Mouse (Mus musculus) Patski (cell line): Measurements from ENCODE around the gene Zdhhc5. TPM values are rescaled to one million over a fixed set of nuclear protein-coding genes. Genes with fewer than 3 reads are reported as not detected.
"Not testable (repeated sequence)": the region's sequence is repeated elsewhere in the genome, so short reads cannot be mapped to it uniquely, and the experiment has no call there.

Experiments used
- ATAC-seq: fragments of 100-300 bp; one replicate; pipeline ENCODE4 v1.8.0; 2021
- CTCF ChIA-PET: fragments of 350-600 bp; sonication (Branson Sonifier 250); formaldehyde crosslinking; loops from one replicate; lab custom pipeline; 2022; ENCODE audit warnings: inconsistent platforms; lab: Charles Lee
- POLR2A ChIA-PET: fragments of 350-600 bp; sonication (Branson Sonifier 250); formaldehyde crosslinking; loops from one replicate; lab custom pipeline; 2022; ENCODE audit warnings: antibody characterized with exemption, inconsistent platforms; lab: Charles Lee
- DNase-seq: peaks from one replicate; pipeline ENCODE4 v3.0.0-alpha.2; 2011; ENCODE audit warnings: low read depth, low spot score
- H3K27me3 ChIP-seq: fragments of 371-371 bp; one replicate; pipeline ENCODE4 v1.5.1; 2021
- CTCF ChIP-seq: fragments of 100-300 bp; IDR thresholded peaks from one replicate; pipeline ENCODE4 v1.5.1; 2021
- in situ Hi-C: fragments of 300-500 bp; cut with MboI; formaldehyde crosslinking; loops from 3 replicates; pipeline ENCODE4 v1.11.1; 2018; ENCODE audit warnings: low pct_unique_long_range_greater_than_20kb, mixed read lengths
- polyA plus RNA-seq: library from polyadenylated mRNA; unstranded; gene quantifications from one replicate; pipeline ENCODE4 v1.2.3, GENCODE M21; 2021

Gene Zdhhc5
- polyA plus RNA-seq, 1 experiment from 2014 or later = 65.0 TPM

DNA sequence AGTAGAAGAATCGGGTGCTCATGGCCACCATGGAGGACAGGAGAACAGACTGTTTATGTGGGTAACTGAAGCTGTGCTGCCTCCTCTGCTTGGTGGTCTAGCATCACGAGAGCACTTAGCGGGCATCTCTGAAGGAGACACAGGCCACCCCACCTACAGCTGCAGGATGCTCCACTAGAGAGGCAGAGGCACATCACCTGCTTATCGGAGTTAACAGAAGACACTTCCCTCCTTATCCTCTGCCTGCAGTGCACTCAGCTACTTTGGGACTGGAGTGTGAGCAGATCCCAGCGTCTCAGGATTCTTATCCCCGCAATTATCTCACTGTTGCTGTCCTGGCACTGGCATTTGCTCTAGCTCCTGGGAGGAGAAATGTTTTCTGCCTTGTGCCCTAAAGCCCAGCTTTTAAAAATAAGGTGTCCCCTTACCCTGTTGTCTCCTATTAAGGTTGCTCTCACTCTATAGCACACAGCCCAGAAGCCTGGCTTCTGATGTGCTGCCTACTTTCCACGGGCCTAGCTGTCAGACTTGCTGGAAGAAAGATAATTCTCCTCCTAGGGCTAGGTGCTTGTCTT lies 20.5 kb upstream of the Zdhhc5 start:
- ChIA-PET POLR2A (interaction anchor here (1.9 kb wide), 1 partner anchor 14 kb away, joined by 5 read pairs; no protein-coding TSS in a partner anchor), CTCF (interaction anchor here (1.2 to 1.9 kb wide), 2 partner anchors 23 to 118 kb away, joined by 3 to 8 read pairs; no protein-coding TSS in a partner anchor)
- in situ Hi-C loops = loop anchor here (10.0 kb wide), 1 partner anchor 329 kb away; no protein-coding TSS in a partner anchor
- DNase-seq (no peak), ATAC-seq (no peak)
- TF ChIP-seq CTCF = no peak
- no peaks in the 10 kb centered on the region for H3K27me3 ChIP-seq

GRCm38 (mm10) chr2:84734919-84735318 lies 19.9 kb upstream of the Zdhhc5 start:
- TF ChIP-seq CTCF = no peak
- DNase-seq = no peak
- ChIA-PET CTCF (no interaction called here), POLR2A (interaction anchor here (1.4 to 1.9 kb wide), 2 partner anchors 8 to 13 kb away, joined by 3 to 5 read pairs; no protein-coding TSS in a partner anchor)
- in situ Hi-C loops = loop anchor here (10.0 kb wide), 1 partner anchor 330 kb away; no protein-coding TSS in a partner anchor
- no peaks in the 10 kb centered on the region for H3K27me3 ChIP-seq
- no peak for ATAC-seq

DNA sequence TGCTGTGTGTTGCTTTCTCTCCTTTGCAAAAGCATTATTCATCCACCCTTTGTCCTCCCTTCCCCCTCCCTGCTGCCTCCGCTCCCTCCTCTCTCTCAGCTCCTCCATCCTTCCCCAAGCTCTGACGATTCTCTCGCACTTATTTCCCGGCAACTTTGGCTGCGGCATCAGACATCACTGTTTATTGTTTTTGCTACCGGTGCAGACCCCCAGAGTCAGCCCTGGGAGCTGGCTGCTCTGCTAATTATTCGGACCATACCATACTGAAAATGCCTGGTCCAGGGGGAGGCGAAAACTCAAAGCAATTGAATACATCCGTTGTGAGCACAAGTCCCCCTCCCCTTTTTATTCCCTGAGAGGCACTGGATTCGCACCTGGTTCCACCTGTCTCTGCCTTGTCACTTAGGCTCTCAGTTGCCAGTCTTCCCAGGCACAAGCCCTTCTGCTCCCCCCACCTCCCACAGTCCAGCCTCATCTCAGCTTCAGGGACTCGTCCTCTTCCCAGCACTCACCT lies 19.4 kb upstream of the Zdhhc5 start:
- POLR2A ChIA-PET = interaction anchor here (1.2 to 1.9 kb wide), 3 partner anchors 8 to 17 kb away, joined by 3 to 5 read pairs (median 3); no protein-coding TSS in a partner anchor
- no peak for DNase-seq
- in situ Hi-C loops = loop anchor here (10.0 kb wide), 1 partner anchor 330 kb away; no protein-coding TSS in a partner anchor
- peak; percentile 17 for ATAC-seq
- no peak for TF ChIP-seq CTCF
- CTCF ChIA-PET = no interaction called here
- H3K27me3 ChIP-seq = no peaks in the 10 kb centered on the region

GRCm38 (mm10) chr2:84733579-84734300 lies 18.8 kb upstream of the Zdhhc5 start, which contains the start of gene Ypel4:
Gene Ypel4 (plus strand): TSS chr2:84734058.
- POLR2A ChIA-PET = interaction anchor here (1.2 to 1.9 kb wide), 3 partner anchors 7 to 18 kb away, joined by 3 to 5 read pairs (median 3); no protein-coding TSS in a partner anchor
- H3K27me3 ChIP-seq = no peaks in the 10 kb centered on the region
- peak; percentile 72 for ATAC-seq

DNA sequence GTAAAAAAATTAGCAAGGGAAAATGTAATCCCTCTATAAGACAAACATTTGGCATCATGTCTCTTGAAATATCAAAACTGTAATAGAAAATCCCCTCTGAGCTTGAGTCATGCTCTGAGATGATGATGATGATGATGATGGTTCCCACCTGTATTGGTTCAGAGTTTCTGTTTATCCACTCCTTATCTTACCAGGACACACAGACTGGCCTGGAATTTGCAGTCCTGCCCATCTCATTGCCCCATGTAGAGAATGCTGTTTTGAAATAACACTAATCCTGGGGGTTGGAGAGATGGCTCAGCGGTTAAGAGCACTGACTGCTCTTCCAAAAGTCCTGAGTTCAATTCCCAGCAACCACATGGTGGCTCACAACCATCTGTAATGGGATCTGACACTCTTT lies 17.4 kb upstream of the Zdhhc5 start:
- ChIA-PET POLR2A (no interaction called here), CTCF (interaction anchor here (0.9 kb wide), 1 partner anchor 26 kb away, joined by 3 read pairs; no protein-coding TSS in a partner anchor)
- no peaks in the 10 kb centered on the region for H3K27me3 ChIP-seq
- ATAC-seq (no peak), DNase-seq (no peak)
- in situ Hi-C loops = loop anchor here (10.0 kb wide), 1 partner anchor 332 kb away; no protein-coding TSS in a partner anchor
- TF ChIP-seq CTCF = no peak

More at GRCm38 (mm10) chr2:84733579-84734300, 18.8 kb upstream of the Zdhhc5 start, which contains the start of gene Ypel4:
- in situ Hi-C loops = loop anchor here (10.0 kb wide), 1 partner anchor 331 kb away; no protein-coding TSS in a partner anchor
- no peak for DNase-seq
- CTCF ChIA-PET = interaction anchor here (0.9 kb wide), 1 partner anchor 25 kb away, joined by 3 read pairs; no protein-coding TSS in a partner anchor
- TF ChIP-seq CTCF = no peak

GRCm38 (mm10) chr2:84731206-84731605 lies 16.2 kb upstream of the Zdhhc5 start:
- in situ Hi-C loops = loop anchor here (10.0 kb wide), 1 partner anchor 334 kb away; no protein-coding TSS in a partner anchor
- ChIA-PET CTCF (no interaction called here), POLR2A (no interaction called here)
- DNase-seq (no peak), ATAC-seq (no peak)
- no peaks in the 10 kb centered on the region for H3K27me3 ChIP-seq
- TF ChIP-seq CTCF = no peak

DNA sequence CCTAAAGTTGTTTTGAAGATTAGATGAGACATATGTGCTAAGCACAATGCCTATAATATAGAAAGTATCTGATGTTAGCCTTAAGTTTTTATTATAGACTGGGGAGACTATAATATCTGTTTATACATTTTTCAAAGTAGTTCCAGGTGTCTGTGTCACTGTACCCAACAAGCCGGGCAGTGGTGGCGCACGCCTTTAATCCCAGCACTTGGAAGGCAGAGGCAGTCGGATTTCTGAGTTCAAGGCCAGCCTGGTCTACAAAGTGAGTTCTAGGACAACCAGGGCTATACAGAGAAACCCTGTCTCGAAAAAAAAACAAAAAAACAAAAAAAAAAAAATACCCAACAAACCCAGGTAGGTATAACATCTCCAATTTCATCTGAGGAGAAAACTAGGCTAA lies 13.2 kb upstream of the Zdhhc5 start:
- DNase-seq, POLR2A ChIA-PET, H3K27me3 ChIP-seq, in situ Hi-C loops, ATAC-seq, CTCF ChIA-PET: not testable (repeated sequence)

DNA sequence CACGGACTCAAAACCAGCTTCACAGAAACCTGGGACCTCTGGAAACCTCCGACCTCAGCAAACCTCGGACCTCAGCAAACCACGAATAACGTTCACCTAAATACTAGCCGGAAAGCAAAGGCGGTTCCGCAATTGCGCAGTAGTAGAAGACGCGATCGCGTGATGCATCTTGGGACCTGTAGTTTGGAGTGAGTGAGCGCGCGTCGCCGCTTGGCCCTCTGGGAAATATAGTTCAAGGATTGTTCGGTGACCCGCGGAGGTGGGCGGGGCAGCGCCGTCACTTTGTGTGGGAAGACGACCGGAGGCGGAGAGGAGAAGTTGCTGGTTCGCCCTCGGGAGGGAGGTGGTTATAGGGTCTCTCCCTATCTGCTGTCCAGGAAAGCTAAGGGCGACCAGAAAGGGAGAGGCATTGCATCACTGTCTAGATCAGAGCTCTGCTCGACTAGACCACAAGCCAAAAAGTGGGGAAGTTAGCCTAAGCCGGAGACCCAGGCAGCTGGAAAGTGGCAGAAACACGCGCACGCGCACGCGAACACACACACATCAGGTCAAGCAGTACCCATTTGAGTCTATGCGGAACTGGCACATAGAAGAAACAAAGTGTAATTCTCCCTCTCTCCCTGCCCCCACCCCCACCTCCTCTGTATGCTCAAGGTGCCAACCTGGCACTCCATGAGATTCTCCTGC lies 12.3 kb upstream of the Zdhhc5 start, which contains the start of gene Clp1:
Clp1 (minus strand) TSS at position 179 of the 687 bp plus-strand sequence.
- ATAC-seq = peak; percentile 93
- no peak for TF ChIP-seq CTCF
- DNase-seq = peak; percentile 59
- in situ Hi-C loops = no loop called here
- POLR2A ChIA-PET = interaction anchor here (0.8 to 1.6 kb wide), 4 partner anchors 7 to 16 kb away, joined by 3 to 7 read pairs (median 4); partner anchors contain the start of genes Gm19426 and Ypel4
- no peaks in the 10 kb centered on the region for H3K27me3 ChIP-seq
- CTCF ChIA-PET = no interaction called here

GRCm38 (mm10) chr2:84726716-84727115 lies 11.7 kb upstream of the Zdhhc5 start:
- TF ChIP-seq CTCF = no peak
- no peak for DNase-seq
- POLR2A ChIA-PET = interaction anchor here (0.8 to 1.6 kb wide), 4 partner anchors 7 to 17 kb away, joined by 3 to 7 read pairs (median 4); partner anchors contain the start of genes Gm19426 and Ypel4
- CTCF ChIA-PET = no interaction called here
- H3K27me3 ChIP-seq = no peaks in the 10 kb centered on the region
- no peak for ATAC-seq
- in situ Hi-C loops = no loop called here
